Mouse (Mus musculus) kidney, embryonic 15.5 days (tissue): ENCODE data around the gene Tasp1. TPM values are rescaled to one million over a fixed set of nuclear protein-coding genes. Genes with fewer than 3 reads are reported as not detected.
"Not testable (repeated sequence)": the region's sequence is repeated elsewhere in the genome, so short reads cannot be mapped to it uniquely, and the experiment has no call there.

Experiments
- ATAC-seq: fragments of 200-750 bp; cut with Nextera tagmentation; replicated peaks from 2 replicates; pipeline ENCODE4 v1.8.0; 2017; ENCODE audit warnings: moderate TSS enrichment; ENCODE audit not compliant: low FRiP score
- H3K27ac ChIP-seq: fragments of 300-500 bp; sonication (generic); 2 replicates; pipeline ENCODE4 v1.5.1; 2015; ENCODE audit warnings: mild to moderate bottlenecking, inconsistent platforms
- H3K27me3 ChIP-seq: fragments of 300-500 bp; sonication (generic); 2 replicates; pipeline ENCODE4 v1.6.1; 2015; ENCODE audit warnings: inconsistent platforms
- H3K36me3 ChIP-seq: fragments of 300-500 bp; sonication (generic); 2 replicates; pipeline ENCODE4 v1.6.1; 2015; ENCODE audit warnings: inconsistent platforms
- H3K4me1 ChIP-seq: fragments of 300-500 bp; sonication (generic); 2 replicates; pipeline ENCODE4 v1.6.1; 2015; ENCODE audit warnings: inconsistent platforms
- H3K4me2 ChIP-seq: fragments of 300-500 bp; sonication (generic); 2 replicates; pipeline ENCODE4 v1.6.1; 2015; ENCODE audit warnings: moderate library complexity, mild to moderate bottlenecking, inconsistent platforms
- H3K4me3 ChIP-seq: fragments of 300-500 bp; sonication (generic); replicated peaks from 2 replicates; pipeline ENCODE4 v1.5.1; 2015; ENCODE audit warnings: mild to moderate bottlenecking, inconsistent platforms
- H3K9ac ChIP-seq: fragments of 300-500 bp; sonication (generic); 2 replicates; pipeline ENCODE4 v1.6.1; 2015; ENCODE audit warnings: mild to moderate bottlenecking, inconsistent platforms
- H3K9me3 ChIP-seq: fragments of 300-500 bp; sonication (generic); replicated peaks from 2 replicates; pipeline ENCODE4 v1.6.1; 2016; ENCODE audit warnings: inconsistent platforms
- WGBS: fragments of 180-500 bp; shearing (Covaris S2); methylation state at CpG from one replicate; pipeline ENCODE4 v1.1.7; 2015; ENCODE audit warnings: mixed read lengths; 5-methylcytosine and 5-hydroxymethylcytosine counted together
- polyA plus RNA-seq: library from polyadenylated mRNA; unstranded; fragments of >200 nt; fragmentation: Nextera tagmentation; extraction: Ambion mirVana; gene quantifications from 2 replicates; pipeline ENCODE4 v1.2.1, GENCODE M21; 2015

Gene Tasp1
- polyA plus RNA-seq, 1 experiment from 2014 or later = 21.6 TPM

GRCm38 (mm10) chr2:139934033-139934572, 132.5 kb downstream of the Tasp1 start:
- Histone ChIP-seq H3K36me3 (no peaks in the 10 kb centered on the region), H3K9me3 (no peaks in the 10 kb centered on the region), H3K27ac (no peak overlapping the region), H3K4me2 (no peak overlapping the region), H3K27me3 (no peaks in the 10 kb centered on the region), H3K4me3 (no peak overlapping the region), H3K4me1 (no peaks in the 10 kb centered on the region), H3K9ac (no peak overlapping the region)
- ATAC-seq = no peak
- WGBS = 68% methylated on average over 4 of the region's 4 CpGs

- no peaks in the 10 kb centered on the region for H3K36me3 ChIP-seq
- 78% methylated on average over 2 of the region's 2 CpGs for WGBS
Measured at GRCm38 (mm10) chr2:139932211-139932610, 134.4 kb downstream of the Tasp1 start.

GRCm38 (mm10) chr2:139924937-139925336, 141.7 kb downstream of the Tasp1 start:
- Histone ChIP-seq H3K27ac (no peak overlapping the region), H3K4me1 (no peaks in the 10 kb centered on the region), H3K4me3 (no peak overlapping the region), H3K27me3 (no peaks in the 10 kb centered on the region), H3K4me2 (no peak overlapping the region), H3K9ac (no peak overlapping the region), H3K36me3 (no peaks in the 10 kb centered on the region), H3K9me3 (no peaks in the 10 kb centered on the region)
- WGBS = 11% methylated on average over 1 of the region's 1 CpGs
- 0 out of 2 replicates have a peak, but pooled peaks have one; percentile 18 for ATAC-seq

More at GRCm38 (mm10) chr2:139932211-139932610, 134.4 kb downstream of the Tasp1 start:
- no peaks in the 10 kb centered on the region for H3K9me3 ChIP-seq
- no peaks in the 10 kb centered on the region for H3K27me3 ChIP-seq
- no peak overlapping the region for H3K9ac ChIP-seq
- H3K4me2 ChIP-seq = no peak overlapping the region
- H3K4me1 ChIP-seq = no peaks in the 10 kb centered on the region
- no peak for ATAC-seq
- H3K4me3 ChIP-seq = no peak overlapping the region
- no peak overlapping the region for H3K27ac ChIP-seq

- H3K9ac ChIP-seq, ATAC-seq, H3K4me3 ChIP-seq, H3K4me1 ChIP-seq, H3K27me3 ChIP-seq, H3K9me3 ChIP-seq, H3K27ac ChIP-seq, H3K36me3 ChIP-seq, H3K4me2 ChIP-seq: not testable (repeated sequence)
Measured at GRCm38 (mm10) chr2:139921395-139921794, 145.2 kb downstream of the Tasp1 start.

- no peaks in the 10 kb centered on the region for H3K36me3 ChIP-seq
- H3K4me2 ChIP-seq = no peak overlapping the region
- H3K27ac ChIP-seq = no peak overlapping the region
- no peak overlapping the region for H3K4me3 ChIP-seq
- ATAC-seq = no peak
- no peaks in the 10 kb centered on the region for H3K27me3 ChIP-seq
- 44% methylated on average over 2 of the region's 2 CpGs for WGBS
- no peak overlapping the region for H3K9ac ChIP-seq
- no peaks in the 10 kb centered on the region for H3K4me1 ChIP-seq
- H3K9me3 ChIP-seq = no peaks in the 10 kb centered on the region
Measured at GRCm38 (mm10) chr2:139919757-139920156, 146.8 kb downstream of the Tasp1 start.

- Histone ChIP-seq H3K4me1 (no peaks in the 10 kb centered on the region), H3K27ac (no peak overlapping the region), H3K9ac (no peak overlapping the region), H3K9me3 (no peaks in the 10 kb centered on the region), H3K36me3 (peaks cover 9% of the 10 kb centered on the region), H3K27me3 (no peaks in the 10 kb centered on the region), H3K4me3 (no peak overlapping the region), H3K4me2 (no peak overlapping the region)
- no peak for ATAC-seq
- WGBS = 89% methylated on average over 9 of the region's 9 CpGs
Measured at GRCm38 (mm10) chr2:139906441-139907157, 160.0 kb downstream of the Tasp1 start.

- H3K4me3 ChIP-seq = no peak overlapping the region
- H3K9ac ChIP-seq = no peak overlapping the region
- H3K9me3 ChIP-seq = no peaks in the 10 kb centered on the region
- no peaks in the 10 kb centered on the region for H3K4me1 ChIP-seq
- H3K27ac ChIP-seq = no peak overlapping the region
- no peak overlapping the region for H3K4me2 ChIP-seq
- no peak for ATAC-seq
- no peaks in the 10 kb centered on the region for H3K27me3 ChIP-seq
- H3K36me3 ChIP-seq = no peaks in the 10 kb centered on the region
Measured at GRCm38 (mm10) chr2:139891405-139892089, 175.1 kb downstream of the Tasp1 start.

- H3K27me3 ChIP-seq = no peaks in the 10 kb centered on the region
- H3K9ac ChIP-seq = no peak overlapping the region
- H3K27ac ChIP-seq = no peak overlapping the region
- H3K36me3 ChIP-seq = no peaks in the 10 kb centered on the region; the same call in 1 of the 2 replicates
- no peaks in the 10 kb centered on the region for H3K9me3 ChIP-seq
- H3K4me3 ChIP-seq = no peak overlapping the region
- no peak overlapping the region for H3K4me2 ChIP-seq
- H3K4me1 ChIP-seq = no peaks in the 10 kb centered on the region
- no peak for ATAC-seq
- 73% methylated on average over 4 of the region's 4 CpGs for WGBS
Measured at GRCm38 (mm10) chr2:139884264-139884637, 182.4 kb downstream of the Tasp1 start.

- no peak overlapping the region for H3K4me3 ChIP-seq
- H3K27ac ChIP-seq = no peak overlapping the region
- H3K4me2 ChIP-seq = no peak overlapping the region
- no peaks in the 10 kb centered on the region for H3K9me3 ChIP-seq
- 76% methylated on average over 7 of the region's 7 CpGs for WGBS
- H3K4me1 ChIP-seq = no peaks in the 10 kb centered on the region
- no peaks in the 10 kb centered on the region for H3K27me3 ChIP-seq
- ATAC-seq = no peak
- H3K9ac ChIP-seq = no peak overlapping the region
- H3K36me3 ChIP-seq = no peaks in the 10 kb centered on the region; the same call in 1 of the 2 replicates
Measured at GRCm38 (mm10) chr2:139883581-139884263, 182.9 kb downstream of the Tasp1 start.

GRCm38 (mm10) chr2:139878052-139878621, 188.5 kb downstream of the Tasp1 start:
- H3K4me2 ChIP-seq = no peak overlapping the region
- no peaks in the 10 kb centered on the region for H3K9me3 ChIP-seq
- no peak for ATAC-seq
- H3K4me1 ChIP-seq = no peaks in the 10 kb centered on the region
- WGBS = 77% methylated on average over 7 of the region's 7 CpGs
- no peaks in the 10 kb centered on the region; the same call in 1 of the 2 replicates for H3K36me3 ChIP-seq
- no peak overlapping the region for H3K27ac ChIP-seq
- H3K9ac ChIP-seq = no peak overlapping the region
- H3K27me3 ChIP-seq = no peaks in the 10 kb centered on the region
- no peak overlapping the region for H3K4me3 ChIP-seq

- no peak overlapping the region for H3K4me2 ChIP-seq
- no peaks in the 10 kb centered on the region for H3K9me3 ChIP-seq
- no peak overlapping the region for H3K4me3 ChIP-seq
- 73% methylated on average over 3 of the region's 3 CpGs for WGBS
- H3K9ac ChIP-seq = no peak overlapping the region
- no peaks in the 10 kb centered on the region; the same call in 1 of the 2 replicates for H3K36me3 ChIP-seq
- no peak overlapping the region for H3K27ac ChIP-seq
- no peak for ATAC-seq
- H3K27me3 ChIP-seq = no peaks in the 10 kb centered on the region
- no peaks in the 10 kb centered on the region for H3K4me1 ChIP-seq
Measured at GRCm38 (mm10) chr2:139875876-139876275, 190.7 kb downstream of the Tasp1 start.

- Histone ChIP-seq H3K4me3 (no peak overlapping the region), H3K9me3 (no peaks in the 10 kb centered on the region), H3K27me3 (no peaks in the 10 kb centered on the region), H3K36me3 (no peaks in the 10 kb centered on the region), H3K27ac (no peak overlapping the region), H3K4me2 (no peak overlapping the region), H3K9ac (no peak overlapping the region), H3K4me1 (no peaks in the 10 kb centered on the region)
- 0 out of 2 replicates have a peak, but pooled peaks have one; percentile 9 for ATAC-seq
- WGBS = 76% methylated on average over 3 of the region's 3 CpGs
Measured at GRCm38 (mm10) chr2:139874173-139874572, 192.4 kb downstream of the Tasp1 start.
